Mouse (Mus musculus) hindbrain, embryonic 11.5 days (tissue): ENCODE data around the gene Ttyh3. TPM values are rescaled to one million over a fixed set of nuclear protein-coding genes. Genes with fewer than 3 reads are reported as not detected.
A peak's percentile ranks its signal among the peaks of the same experiment; 100 is the strongest.

ENCODE experiments used
- ATAC-seq: fragments of 200-750 bp; cut with Nextera tagmentation; 2 replicates; pipeline ENCODE4 v1.8.0; 2017; ENCODE audit warnings: mild to moderate bottlenecking, moderate TSS enrichment, moderate library complexity; ENCODE audit not compliant: low FRiP score
- DNase-seq: peaks from one replicate; pipeline ENCODE4 v3.0.0-alpha.2; 2015; ENCODE audit warnings: low spot score
- H3K27ac ChIP-seq: fragments of 300-500 bp; sonication (generic); 2 replicates; pipeline ENCODE4 v1.5.1; 2014; ENCODE audit warnings: mild to moderate bottlenecking, low read depth, low read length
- H3K27me3 ChIP-seq: fragments of 300-500 bp; sonication (generic); 2 replicates; pipeline ENCODE4 v1.6.1; 2014; ENCODE audit warnings: mild to moderate bottlenecking, low read length, moderate library complexity, mixed read lengths; ENCODE audit not compliant: control insufficient read depth, insufficient read depth
- H3K36me3 ChIP-seq: fragments of 300-500 bp; sonication (generic); 2 replicates; pipeline ENCODE4 v1.6.1; 2014; ENCODE audit warnings: mild to moderate bottlenecking, low read length, moderate library complexity, mixed read lengths; ENCODE audit not compliant: control insufficient read depth, insufficient read depth
- H3K4me1 ChIP-seq: fragments of 300-500 bp; sonication (generic); replicated peaks from 2 replicates; pipeline ENCODE4 v1.6.1; 2014; ENCODE audit warnings: low read length, mixed read lengths; ENCODE audit not compliant: control insufficient read depth, insufficient read depth
- H3K4me2 ChIP-seq: fragments of 300-500 bp; sonication (generic); replicated peaks from 2 replicates; pipeline ENCODE4 v1.6.1; 2014; ENCODE audit warnings: mild to moderate bottlenecking, low read depth, low read length
- H3K4me3 ChIP-seq: fragments of 300-500 bp; sonication (generic); 2 replicates; pipeline ENCODE4 v1.5.1; 2014; ENCODE audit warnings: low read depth, low read length
- H3K9ac ChIP-seq: fragments of 300-500 bp; sonication (generic); 2 replicates; pipeline ENCODE4 v1.6.1; 2014; ENCODE audit warnings: low read depth, low read length
- H3K9me3 ChIP-seq: fragments of 300-500 bp; sonication (generic); 2 replicates; pipeline ENCODE4 v1.6.1; 2016; ENCODE audit warnings: low read length; ENCODE audit not compliant: control insufficient read depth
- WGBS: fragments of 180-500 bp; shearing (Covaris S2); extraction: QIAGEN DNeasy Blood & Tissue Kit; methylation state at CpG from one replicate; pipeline ENCODE4 v1.1.7; 2014; 5-methylcytosine and 5-hydroxymethylcytosine counted together
- polyA plus RNA-seq: library from polyadenylated mRNA; unstranded; fragments of >200 nt; fragmentation: Nextera tagmentation; extraction: Ambion mirVana; gene quantifications from 2 replicates; pipeline ENCODE4 v1.2.1, GENCODE M21; 2014

The Ttyh3 gene
- polyA plus RNA-seq, 1 experiment from 2014 or later: 53.1 TPM

- DNase-seq: peak; percentile 34
Observed at GRCm38 (mm10) chr5:140579221-140579620, 69.6 kb downstream of the Ttyh3 start.

GRCm38 (mm10) chr5:140575381-140575866 is 73.4 kb downstream of the Ttyh3 start:
- H3K27ac ChIP-seq: no peak overlapping the region
- peaks cover 12% of the 10 kb centered on the region for H3K4me1 ChIP-seq
- 54% methylated on average over 5 of the region's 5 CpGs for WGBS
- no peak for DNase-seq
- H3K9ac ChIP-seq: no peak overlapping the region
- H3K4me3 ChIP-seq: no peak overlapping the region
- no peaks in the 10 kb centered on the region for H3K27me3 ChIP-seq
- no peak overlapping the region for H3K4me2 ChIP-seq
- no peaks in the 10 kb centered on the region for H3K36me3 ChIP-seq
- H3K9me3 ChIP-seq: no peaks in the 10 kb centered on the region
- ATAC-seq: no peak

More at GRCm38 (mm10) chr5:140579221-140579620, 69.6 kb downstream of the Ttyh3 start:
- Histone ChIP-seq H3K36me3 (no peaks in the 10 kb centered on the region), H3K27me3 (no peaks in the 10 kb centered on the region), H3K4me3 (no peak overlapping the region), H3K9me3 (no peaks in the 10 kb centered on the region), H3K4me1 (peaks cover 39% of the 10 kb centered on the region), H3K4me2 (no peak overlapping the region), H3K9ac (peak overlapping the region; percentile 7; the same call in 1 of the 2 replicates), H3K27ac (peak overlapping the region; percentile 58)
- 20% methylated on average over 9 of the region's 9 CpGs for WGBS
- ATAC-seq: no peak

GRCm38 (mm10) chr5:140572611-140573010 is 76.2 kb downstream of the Ttyh3 start:
- Histone ChIP-seq H3K27me3 (no peaks in the 10 kb centered on the region), H3K9ac (no peak overlapping the region), H3K4me3 (no peak overlapping the region), H3K36me3 (no peaks in the 10 kb centered on the region), H3K27ac (no peak overlapping the region), H3K9me3 (no peaks in the 10 kb centered on the region), H3K4me1 (no peaks in the 10 kb centered on the region; the same call in 1 of the 2 replicates), H3K4me2 (no peak overlapping the region)
- ATAC-seq (no peak), DNase-seq (no peak)
- WGBS: 66% methylated on average over 6 of the region's 6 CpGs

GRCm38 (mm10) chr5:140571673-140572072 is 77.2 kb downstream of the Ttyh3 start:
- H3K9me3 ChIP-seq: no peaks in the 10 kb centered on the region
- WGBS: 72% methylated on average over 10 of the region's 10 CpGs
- no peak overlapping the region for H3K9ac ChIP-seq
- no peak overlapping the region for H3K4me2 ChIP-seq
- no peaks in the 10 kb centered on the region; the same call in 1 of the 2 replicates for H3K4me1 ChIP-seq
- no peaks in the 10 kb centered on the region for H3K27me3 ChIP-seq
- ATAC-seq (no peak), DNase-seq (no peak)
- H3K4me3 ChIP-seq: no peak overlapping the region
- no peaks in the 10 kb centered on the region for H3K36me3 ChIP-seq
- H3K27ac ChIP-seq: no peak overlapping the region

GRCm38 (mm10) chr5:140571201-140571600 is 77.6 kb downstream of the Ttyh3 start:
- Histone ChIP-seq H3K9ac (no peak overlapping the region), H3K9me3 (no peaks in the 10 kb centered on the region), H3K27me3 (no peaks in the 10 kb centered on the region), H3K36me3 (no peaks in the 10 kb centered on the region), H3K4me1 (no peaks in the 10 kb centered on the region; the same call in 1 of the 2 replicates), H3K4me2 (no peak overlapping the region), H3K27ac (no peak overlapping the region), H3K4me3 (no peak overlapping the region)
- no peak for DNase-seq
- 56% methylated on average over 4 of the region's 4 CpGs for WGBS
- no peak for ATAC-seq

Other genes with a start within 250 kb of the Ttyh3 start
- gene Eif3b, start 229.7 kb downstream of the Ttyh3 start, polyA plus RNA-seq: 168 and 182 TPM in 2 replicates
- 0.08 TPM in 1 of 2 replicates, not detected in the other for gene Gm4869, start 203.4 kb downstream of the Ttyh3 start, polyA plus RNA-seq
- gene Chst12, start 143.5 kb downstream of the Ttyh3 start, polyA plus RNA-seq: 9.7 and 10.8 TPM in 2 replicates
- not detected in 2 replicates for gene Grifin, start 84.0 kb downstream of the Ttyh3 start, polyA plus RNA-seq
- gene Lfng, start 41.7 kb downstream of the Ttyh3 start, polyA plus RNA-seq: 34.1 and 38.8 TPM in 2 replicates
- gene Iqce, start 53.3 kb upstream of the Ttyh3 start, polyA plus RNA-seq: 15.1 and 16.8 TPM in 2 replicates
- 8.8 and 9.6 TPM in 2 replicates for gene Brat1, start 56.0 kb upstream of the Ttyh3 start, polyA plus RNA-seq
- gene Amz1, start 75.1 kb upstream of the Ttyh3 start, polyA plus RNA-seq: 0.32 and 1.5 TPM in 2 replicates
- gene Gna12, start 181.4 kb upstream of the Ttyh3 start, polyA plus RNA-seq: 17.2 and 32.3 TPM in 2 replicates